Mouse (Mus musculus): ENCODE data around the gene Ampd3.

Gene Ampd3

GRCm38 (mm10) chr7:110770949-110771348, 2.9 kb downstream of the Ampd3 start:
- no peak for DNase-seq

- DNase-seq, result peak; percentile 57 to 85
Measured at GRCm38 (mm10) chr7:110772343-110772742, 4.3 kb downstream of the Ampd3 start.

- DNase-seq, result peak; percentile 87 to 92
Measured at GRCm38 (mm10) chr7:110773204-110774002, 5.4 kb downstream of the Ampd3 start.

- DNase-seq, result peak; percentile 40 to 64
Measured at GRCm38 (mm10) chr7:110774077-110774476, 6.1 kb downstream of the Ampd3 start.

- DNase-seq, result no peak
Measured at GRCm38 (mm10) chr7:110774674-110775073, 6.7 kb downstream of the Ampd3 start.

GRCm38 (mm10) chr7:110777146-110778001, 9.4 kb downstream of the Ampd3 start:
- no peak for DNase-seq

GRCm38 (mm10) chr7:110778933-110779332, 10.9 kb downstream of the Ampd3 start:
- DNase-seq, result no peak

GRCm38 (mm10) chr7:110779605-110780111, 11.7 kb downstream of the Ampd3 start:
- no peak for DNase-seq

GRCm38 (mm10) chr7:110780520-110780919, 12.5 kb downstream of the Ampd3 start:
- DNase-seq, result no peak

- peak in 1 of 2 experiments; percentile 43 for DNase-seq
Measured at GRCm38 (mm10) chr7:110781231-110781711, 13.3 kb downstream of the Ampd3 start.

GRCm38 (mm10) chr7:110782135-110782534, 14.1 kb downstream of the Ampd3 start:
- DNase-seq, result peak; percentile 66 to 69

- no peak for DNase-seq
Measured at GRCm38 (mm10) chr7:110782845-110783478, 15.0 kb downstream of the Ampd3 start.

- DNase-seq, result peak in 1 of 2 experiments; percentile 62
Measured at GRCm38 (mm10) chr7:110784965-110785364, 17.0 kb downstream of the Ampd3 start.

GRCm38 (mm10) chr7:110785741-110786146, 17.7 kb downstream of the Ampd3 start:
- DNase-seq, result peak; percentile 65 to 87

- DNase-seq, result peak; percentile 63 to 70
Measured at GRCm38 (mm10) chr7:110787310-110787709, 19.3 kb downstream of the Ampd3 start.

- DNase-seq, result peak in 1 of 2 experiments; percentile 42
Measured at GRCm38 (mm10) chr7:110790878-110791277, 22.9 kb downstream of the Ampd3 start.

GRCm38 (mm10) chr7:110792201-110792600, 24.2 kb downstream of the Ampd3 start:
- DNase-seq, result no peak

- DNase-seq, result no peak
Measured at GRCm38 (mm10) chr7:110792834-110793233, 24.8 kb downstream of the Ampd3 start.

- no peak for DNase-seq
Measured at GRCm38 (mm10) chr7:110794722-110795121, 26.7 kb downstream of the Ampd3 start.

- DNase-seq, result no peak
Measured at GRCm38 (mm10) chr7:110796367-110797051, 28.5 kb downstream of the Ampd3 start.

GRCm38 (mm10) chr7:110797722-110798409, 29.9 kb downstream of the Ampd3 start:
- no peak for DNase-seq
